In the genomic region with DNA sequence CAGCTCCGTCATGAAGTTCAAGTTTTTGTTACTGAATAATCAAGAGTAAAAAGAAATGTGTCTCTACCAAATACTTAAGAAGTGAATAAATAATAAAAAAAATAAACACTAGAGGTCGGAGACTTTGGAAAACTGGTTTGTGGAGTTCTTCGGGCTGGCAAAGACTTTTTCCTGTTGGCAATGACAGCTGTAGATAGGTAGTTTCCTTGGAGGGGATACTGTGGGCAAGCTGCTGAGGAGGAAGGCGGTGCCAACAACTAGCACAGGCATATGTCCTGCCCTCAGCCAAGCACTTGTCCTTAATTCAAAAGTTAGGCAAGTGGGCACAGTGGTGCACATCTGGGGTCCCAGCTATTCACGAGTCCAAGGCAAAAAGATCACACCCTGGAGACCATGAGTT, we compare ENCODE assay signal across 13 mouse cellular contexts. TPM values are rescaled to one million over a fixed set of nuclear protein-coding genes. Genes with fewer than 3 reads are reported as not detected.
DNase-seq lines count a peak whose midpoint lies in the region; TF ChIP-seq lines count a peak whose summit lies in the region.
"Had no signal": no experiment of that assay in that cellular context is flagged by ENCODE, and none has a peak within 500 bp of the region (broad histone marks: within the 10 kb centered on the region; RNA-seq: fewer than 3 reads in every experiment).

No protein-coding gene starts in this region.

- TF ChIP-seq CTCF in kidney, adult 2 months (conservative IDR thresholded peaks at IDR 0.05; ENCODE audit: insufficient read depth, insufficient read length, low read depth, low read length) = no peak
- no peak for TF ChIP-seq CTCF in MEL (IDR thresholded peaks at IDR 0.05 in 2 of 3, conservative IDR thresholded peaks at IDR 0.05 in 1 of 3; ENCODE audit: control insufficient read depth in 1 of 3, insufficient read depth in 1 of 3, low read depth in 2 of 3, low read length in 3 of 3, poor library complexity in 1 of 3, severe bottlenecking in 1 of 3)

- H3K36me3 ChIP-seq in kidney, adult 2 months (ENCODE audit: control insufficient read depth, insufficient read depth, low read length) = no peaks in the 10 kb centered on the region
- H3K36me3 ChIP-seq in MEL (ENCODE audit: control insufficient read depth in 1 of 2, insufficient read depth in 2 of 2, low read length in 2 of 2) = peaks cover 0 to 33% of the 10 kb centered on the region in 2 experiments; a peak in 2 of 4 replicates

- H3K4me1 ChIP-seq in kidney, adult 2 months (ENCODE audit: control insufficient read depth, insufficient read depth, low read length) = peaks cover 16% of the 10 kb centered on the region
- H3K4me1 ChIP-seq in MEL (ENCODE audit: control insufficient read depth in 1 of 2, insufficient read depth in 2 of 2, low read length in 2 of 2) = peaks cover 19 to 45% of the 10 kb centered on the region in 2 experiments
- H3K4me1 ChIP-seq in brown adipose tissue, adult 24 weeks (ENCODE audit: control insufficient read depth, insufficient read depth, insufficient read length, low read length) = peaks cover 22% of the 10 kb centered on the region

- TF ChIP-seq POLR2A in kidney, adult 2 months (IDR thresholded peaks at IDR 0.05; ENCODE audit: low read depth, low read length) = no peak
- no peak for TF ChIP-seq POLR2A in MEL (IDR thresholded peaks at IDR 0.05; ENCODE audit: control insufficient read depth in 1 of 2, insufficient read depth in 1 of 2, low read depth in 1 of 2, low read length in 2 of 2, poor library complexity in 1 of 2)

- H3K9ac ChIP-seq in MEL (ENCODE audit: control insufficient read depth, low read depth, low read length, poor library complexity, severe bottlenecking) = peak overlapping the region; percentile 44

- H3K27ac ChIP-seq in kidney, adult 2 months (ENCODE audit: insufficient read depth, low read depth, low read length) = peak overlapping the region; percentile 89
- H3K27ac ChIP-seq in MEL (ENCODE audit: control insufficient read depth, low read depth, low read length) = peak overlapping the region; percentile 66
- peak overlapping the region; percentile 57; the same call in 1 of the 2 replicates for H3K27ac ChIP-seq in brown adipose tissue, adult 24 weeks (replicated peaks; ENCODE audit: low read depth, low read length)

- no peaks in the 10 kb centered on the region for H3K27me3 ChIP-seq in kidney, adult 2 months (replicated peaks; ENCODE audit: control insufficient read depth, insufficient read depth, low read length)
- H3K27me3 ChIP-seq in MEL (ENCODE audit: control insufficient read depth in 1 of 2, insufficient read depth in 2 of 2, low read length in 2 of 2) = no peaks in the 10 kb centered on the region

- no peaks in the 10 kb centered on the region for H3K9me3 ChIP-seq in MEL (replicated peaks; ENCODE audit: insufficient read depth, low read length)

- no peaks in the 10 kb centered on the region; the same call in 1 of the 2 replicates for H3K79me2 ChIP-seq in MEL (ENCODE audit: control insufficient read depth, insufficient read depth, low read length, poor library complexity)

- TF ChIP-seq RAD21 in MEL (IDR thresholded peaks at IDR 0.05; ENCODE audit: low read depth, low read length) = no peak

- H3K4me3 ChIP-seq in kidney, adult 2 months (ENCODE audit: insufficient read depth, low read depth, low read length) = no peak overlapping the region; the same call in 1 of the 2 replicates
- peak overlapping the region; percentile 69 to 80; a peak in 2 of 4 replicates for H3K4me3 ChIP-seq in MEL (ENCODE audit: control insufficient read depth in 1 of 2, insufficient read depth in 1 of 2, low read depth in 2 of 2, low read length in 2 of 2)
- H3K4me3 ChIP-seq in brown adipose tissue, adult 24 weeks (ENCODE audit: insufficient read depth, low read depth, low read length) = no peak overlapping the region
- H3K4me3 ChIP-seq: myocyte had no signal

- TF ChIP-seq EP300 in MEL (IDR thresholded peaks at IDR 0.05; ENCODE audit: low read depth in 1 of 2, low read length in 2 of 2) = no peak

- no peak for DNase-seq in kidney, adult 2 months
- no peak for DNase-seq in kidney, postnatal 14 days
- no peak for DNase-seq in MEL (ENCODE audit: low read depth, low spot score)
- DNase-seq in lung, postnatal 14 days = peak; percentile 46
- no peak for DNase-seq in left cerebral cortex, postnatal 4 days
- DNase-seq in embryo, embryonic 10 days (ENCODE audit: low spot score) = no peak
- DNase-seq: adrenal gland, postnatal 10 days; cerebellum, adult 9-10 months had no signal

- WGBS in kidney, adult 2 months = 57% methylated on average over 5 of the region's 5 CpGs

- intact Hi-C loops in left cerebral cortex, postnatal 4 days (cut with DNase I) = no loop called here

TF ChIP-seq in MEL, 35 proteins besides CTCF, POLR2A, EP300 and RAD21:
- TF ChIP-seq TBP (IDR thresholded peaks at IDR 0.05; ENCODE audit: low read depth, low read length) (no peak), TAL1 (IDR thresholded peaks at IDR 0.05; ENCODE audit: low read length) (no peak), GABPA (IDR thresholded peaks at IDR 0.05; ENCODE audit: low read depth, low read length) (no peak), POLR2AphosphoS5 (IDR thresholded peaks at IDR 0.05; ENCODE audit: borderline replicate concordance, low read depth, low read length) (no peak), SIN3A (IDR thresholded peaks at IDR 0.05; ENCODE audit: low read length) (no peak), POLR2AphosphoS2 (IDR thresholded peaks at IDR 0.05; ENCODE audit: low read length) (no peak), MAZ (IDR thresholded peaks at IDR 0.05; ENCODE audit: low read depth, low read length) (no peak), RCOR1 (IDR thresholded peaks at IDR 0.05; ENCODE audit: low read depth, low read length) (no peak), UBTF (IDR thresholded peaks at IDR 0.05; ENCODE audit: borderline replicate concordance, insufficient read depth, low read depth, low read length) (no peak), USF2 (IDR thresholded peaks at IDR 0.05; ENCODE audit: borderline replicate concordance in 1 of 2, insufficient read depth in 1 of 2, low read depth in 1 of 2, low read length in 2 of 2) (no peak), GATA1 (IDR thresholded peaks at IDR 0.05; ENCODE audit: low read depth, low read length) (no peak), MEF2A (IDR thresholded peaks at IDR 0.05; ENCODE audit: extremely low read depth, insufficient replicate concordance, low read depth, low read length, poor library complexity, severe bottlenecking) (no peak), USF1 (IDR thresholded peaks at IDR 0.05; ENCODE audit: low read depth, low read length) (no peak), MXI1 (IDR thresholded peaks at IDR 0.05; ENCODE audit: low read depth, low read length) (no peak), ZMIZ1 (IDR thresholded peaks at IDR 0.05; ENCODE audit: low read depth, low read length) (no peak), ETS1 (IDR thresholded peaks at IDR 0.05; ENCODE audit: low read depth, low read length) (no peak), ELF1 (IDR thresholded peaks at IDR 0.05; ENCODE audit: low read depth, low read length) (no peak), BHLHE40 (IDR thresholded peaks at IDR 0.05; ENCODE audit: borderline replicate concordance, low read depth, low read length) (no peak)

RNA-seq across cellular contexts. Expression of a gene that starts 0.7 kb away (rescaled TPM):
- 461 and 477 TPM in 2 replicates for polyA plus RNA-seq in kidney, adult 2 months (2012; rRNA removed)
- total RNA-seq in MEL (2012; rRNA removed) = 10.2 and 12.5 TPM in 2 replicates
- 10 to 100 TPM in 1 of 2 experiments, not detected in 1; 22.6 TPM for polyA plus RNA-seq in MEL (2012; ENCODE audit: insufficient read depth in 1 of 2, insufficient read length in 2 of 2, low read depth in 1 of 2, low replicate concordance in 2 of 2, missing spikeins in 1 of 2)
- 95.0 and 102 TPM in 2 replicates for polyA plus RNA-seq in brown adipose tissue, adult 24 weeks (2012; ENCODE audit: insufficient read depth, insufficient read length, missing spikeins)
- total RNA-seq in left cerebral cortex, postnatal 4 days (2021) = 10 to 100 TPM; 15.5 to 16.6 TPM
- polyA plus RNA-seq: myocyte had no signal

RNA-seq across cellular contexts. Expression of a gene that starts 20.2 kb away (rescaled TPM):
- polyA plus RNA-seq in kidney, adult 2 months (2012; rRNA removed) = not detected in 2 replicates
- total RNA-seq in MEL (2012; rRNA removed) = not detected in 2 replicates
- polyA plus RNA-seq in MEL (2012; ENCODE audit: insufficient read depth in 1 of 2, insufficient read length in 2 of 2, low read depth in 1 of 2, low replicate concordance in 2 of 2, missing spikeins in 1 of 2) = not detected
- not detected in 2 replicates for polyA plus RNA-seq in brown adipose tissue, adult 24 weeks (2012; ENCODE audit: insufficient read depth, insufficient read length, missing spikeins)
- under 1 TPM; 0.10 to 0.12 TPM for total RNA-seq in left cerebral cortex, postnatal 4 days (2021)
- total RNA-seq: adrenal gland, postnatal 10 days; left cerebral cortex, postnatal 14 days had no signal
- polyA plus RNA-seq: forebrain, embryonic 16.5 days; heart, postnatal 0 days; myocyte had no signal

Comparison
In these comparisons a context has a peak if more than half of its experiments do, and no peak if none do; other contexts are left out.
1. H3K4me3 ChIP-seq: peak in MEL (2 of 2); none in kidney, adult 2 months (single experiment) and brown adipose tissue, adult 24 weeks (single experiment).
2. Peak in every context shown above with its lines, with median percentiles within 50 percentile points of each other: H3K27ac ChIP-seq.